Mouse (Mus musculus): ENCODE results near the gene Arl5a. TPM values are rescaled to one million over a fixed set of nuclear protein-coding genes. Genes with fewer than 3 reads are reported as not detected.

Arl5a gene
- polyA plus RNA-seq, 1 experiment from 2014 or later, result 50.4 TPM

- no peaks in the 10 kb centered on the region for H3K27me3 ChIP-seq
- no peaks in the 10 kb centered on the region for H3K36me3 ChIP-seq
- no peak overlapping the region for H3K4me2 ChIP-seq (replicated peaks)
- H3K9ac ChIP-seq (replicated peaks), result no peak overlapping the region
- 94% methylated on average over 4 of the region's 4 CpGs for WGBS
- no peak overlapping the region for H3K4me3 ChIP-seq
- H3K4me1 ChIP-seq, result peaks cover 22% of the 10 kb centered on the region
- H3K9me3 ChIP-seq, result no peaks in the 10 kb centered on the region
- H3K27ac ChIP-seq (replicated peaks), result no peak overlapping the region
- no peak for ATAC-seq (replicated peaks)
These were observed 13.7 kb upstream of the Arl5a start for GRCm38 (mm10) chr2:52438437-52438836.

- ATAC-seq (replicated peaks), result no peak
- Histone ChIP-seq H3K27me3 (no peaks in the 10 kb centered on the region), H3K4me1 (peaks cover 22% of the 10 kb centered on the region), H3K4me2 (replicated peaks) (no peak overlapping the region), H3K36me3 (no peaks in the 10 kb centered on the region), H3K9me3 (no peaks in the 10 kb centered on the region), H3K4me3 (no peak overlapping the region), H3K27ac (replicated peaks) (no peak overlapping the region), H3K9ac (replicated peaks) (no peak overlapping the region)
- WGBS, result 45% methylated on average over 6 of the region's 6 CpGs
These were observed 13.3 kb upstream of the Arl5a start for GRCm38 (mm10) chr2:52438013-52438412.

GRCm38 (mm10) chr2:52435919-52436632 lies 11.4 kb upstream of the Arl5a start:
- peak; percentile 55; the same call in 1 of the 2 replicates for ATAC-seq (replicated peaks)
- Histone ChIP-seq H3K36me3 (no peaks in the 10 kb centered on the region), H3K9me3 (no peaks in the 10 kb centered on the region), H3K4me1 (peaks cover 14% of the 10 kb centered on the region), H3K27me3 (no peaks in the 10 kb centered on the region), H3K27ac (replicated peaks) (peak overlapping the region; percentile 47; the same call in 1 of the 2 replicates), H3K4me2 (replicated peaks) (no peak overlapping the region), H3K9ac (replicated peaks) (no peak overlapping the region), H3K4me3 (no peak overlapping the region)
- 42% methylated on average over 14 of the region's 14 CpGs for WGBS

- H3K9me3 ChIP-seq, result no peaks in the 10 kb centered on the region
- H3K9ac ChIP-seq (replicated peaks), result no peak overlapping the region
- ATAC-seq (replicated peaks), result no peak
- no peak overlapping the region for H3K4me2 ChIP-seq (replicated peaks)
- peaks cover 13% of the 10 kb centered on the region for H3K4me1 ChIP-seq
- no peaks in the 10 kb centered on the region for H3K27me3 ChIP-seq
- no peak overlapping the region for H3K27ac ChIP-seq (replicated peaks)
- no peak overlapping the region for H3K4me3 ChIP-seq
- H3K36me3 ChIP-seq, result no peaks in the 10 kb centered on the region
- WGBS, result 69% methylated on average over 7 of the region's 7 CpGs
These were observed 8.7 kb upstream of the Arl5a start for GRCm38 (mm10) chr2:52433365-52433764.

- no peak overlapping the region for H3K27ac ChIP-seq (replicated peaks)
- no peaks in the 10 kb centered on the region for H3K9me3 ChIP-seq
- ATAC-seq (replicated peaks), result no peak
- H3K4me1 ChIP-seq, result peaks cover 19% of the 10 kb centered on the region
- H3K36me3 ChIP-seq, result no peaks in the 10 kb centered on the region
- H3K27me3 ChIP-seq, result no peaks in the 10 kb centered on the region
- H3K4me2 ChIP-seq (replicated peaks), result no peak overlapping the region
- H3K4me3 ChIP-seq, result no peak overlapping the region
- 88% methylated on average over 3 of the region's 3 CpGs for WGBS
- no peak overlapping the region for H3K9ac ChIP-seq (replicated peaks)
These were observed 2.7 kb upstream of the Arl5a start for GRCm38 (mm10) chr2:52427383-52427782.

GRCm38 (mm10) chr2:52426041-52426440 lies 1.3 kb upstream of the Arl5a start:
- no peak for ATAC-seq (replicated peaks)
- Histone ChIP-seq H3K4me2 (replicated peaks) (no peak overlapping the region), H3K9me3 (no peaks in the 10 kb centered on the region), H3K27ac (replicated peaks) (no peak overlapping the region), H3K36me3 (no peaks in the 10 kb centered on the region), H3K4me3 (no peak overlapping the region), H3K27me3 (no peaks in the 10 kb centered on the region), H3K9ac (replicated peaks) (no peak overlapping the region), H3K4me1 (peaks cover 32% of the 10 kb centered on the region)
- 91% methylated on average over 3 of the region's 3 CpGs for WGBS

- 31% methylated on average over 10 of the region's 10 CpGs for WGBS
- no peak for ATAC-seq (replicated peaks)
- Histone ChIP-seq H3K27ac (replicated peaks) (no peak overlapping the region), H3K4me1 (peaks cover 34% of the 10 kb centered on the region), H3K27me3 (no peaks in the 10 kb centered on the region), H3K4me2 (replicated peaks) (peak overlapping the region; percentile 52), H3K9me3 (no peaks in the 10 kb centered on the region), H3K9ac (replicated peaks) (peak overlapping the region; percentile 91), H3K4me3 (peak overlapping the region; percentile 100), H3K36me3 (no peaks in the 10 kb centered on the region)
These were observed 758 bp upstream of the Arl5a start for GRCm38 (mm10) chr2:52425523-52425795.

GRCm38 (mm10) chr2:52424248-52424728 lies 413 bp downstream of the Arl5a start:
- WGBS, result under 1% methylated on average over 33 of the region's 42 CpGs
- peaks cover 34% of the 10 kb centered on the region for H3K4me1 ChIP-seq
- no peaks in the 10 kb centered on the region for H3K9me3 ChIP-seq
- H3K4me3 ChIP-seq, result peak overlapping the region; percentile 100
- H3K36me3 ChIP-seq, result no peaks in the 10 kb centered on the region
- ATAC-seq (replicated peaks), result peak; percentile 88
- H3K9ac ChIP-seq (replicated peaks), result peak overlapping the region; percentile 91
- peak overlapping the region; percentile 52 for H3K4me2 ChIP-seq (replicated peaks)
- H3K27me3 ChIP-seq, result no peaks in the 10 kb centered on the region
- H3K27ac ChIP-seq (replicated peaks), result peak overlapping the region; percentile 88

GRCm38 (mm10) chr2:52423611-52424247 lies 972 bp downstream of the Arl5a start:
- no peaks in the 10 kb centered on the region for H3K36me3 ChIP-seq
- H3K27me3 ChIP-seq, result no peaks in the 10 kb centered on the region
- no peaks in the 10 kb centered on the region for H3K9me3 ChIP-seq
- 1% methylated on average over 16 of the region's 16 CpGs for WGBS
- H3K9ac ChIP-seq (replicated peaks), result peak overlapping the region; percentile 91
- H3K4me2 ChIP-seq (replicated peaks), result peak overlapping the region; percentile 52
- H3K4me3 ChIP-seq, result peak overlapping the region; percentile 100
- peaks cover 34% of the 10 kb centered on the region for H3K4me1 ChIP-seq
- no peak overlapping the region for H3K27ac ChIP-seq (replicated peaks)
- ATAC-seq (replicated peaks), result no peak

GRCm38 (mm10) chr2:52422871-52423610 lies 1.7 kb downstream of the Arl5a start:
- no peaks in the 10 kb centered on the region for H3K9me3 ChIP-seq
- no peak overlapping the region for H3K27ac ChIP-seq (replicated peaks)
- no peak for ATAC-seq (replicated peaks)
- H3K27me3 ChIP-seq, result no peaks in the 10 kb centered on the region
- no peaks in the 10 kb centered on the region for H3K36me3 ChIP-seq
- peaks cover 34% of the 10 kb centered on the region for H3K4me1 ChIP-seq
- peak overlapping the region; percentile 100 for H3K4me3 ChIP-seq
- H3K4me2 ChIP-seq (replicated peaks), result peak overlapping the region; percentile 52
- peak overlapping the region; percentile 91 for H3K9ac ChIP-seq (replicated peaks)
- WGBS, result 40% methylated on average over 8 of the region's 8 CpGs

GRCm38 (mm10) chr2:52421197-52421596 lies 3.5 kb downstream of the Arl5a start:
- no peaks in the 10 kb centered on the region for H3K9me3 ChIP-seq
- 54% methylated on average over 6 of the region's 6 CpGs for WGBS
- H3K4me2 ChIP-seq (replicated peaks), result no peak overlapping the region
- H3K9ac ChIP-seq (replicated peaks), result no peak overlapping the region
- no peak overlapping the region for H3K27ac ChIP-seq (replicated peaks)
- H3K4me1 ChIP-seq, result peaks cover 34% of the 10 kb centered on the region
- no peak overlapping the region for H3K4me3 ChIP-seq
- H3K36me3 ChIP-seq, result peaks cover 5% of the 10 kb centered on the region; the same call in 1 of the 2 replicates
- no peaks in the 10 kb centered on the region for H3K27me3 ChIP-seq
- no peak for ATAC-seq (replicated peaks)

- ATAC-seq (replicated peaks), result no peak
- Histone ChIP-seq H3K9me3 (no peaks in the 10 kb centered on the region), H3K4me2 (replicated peaks) (no peak overlapping the region), H3K27me3 (no peaks in the 10 kb centered on the region), H3K4me1 (peaks cover 28% of the 10 kb centered on the region), H3K27ac (replicated peaks) (no peak overlapping the region), H3K9ac (replicated peaks) (no peak overlapping the region), H3K36me3 (peaks cover 16% of the 10 kb centered on the region), H3K4me3 (no peak overlapping the region)
- 95% methylated on average over 7 of the region's 7 CpGs for WGBS
These were observed 4.5 kb downstream of the Arl5a start for GRCm38 (mm10) chr2:52420001-52420710.

Measured in forebrain, embryonic 15.5 days (tissue).